Mouse (Mus musculus) lung, embryonic 16.5 days (tissue): ENCODE results near the gene Galk2. TPM values are rescaled to one million over a fixed set of nuclear protein-coding genes. Genes with fewer than 3 reads are reported as not detected.

Experiments
- ATAC-seq: fragments of 200-750 bp; cut with Nextera tagmentation; 2 replicates; pipeline ENCODE4 v1.8.0; 2017; ENCODE audit warnings: low read depth, mild to moderate bottlenecking, moderate library complexity
- H3K27ac ChIP-seq: fragments of 300-500 bp; sonication (generic); 2 replicates; pipeline ENCODE4 v1.5.1; 2014; ENCODE audit warnings: mild to moderate bottlenecking, control low read depth, low read length
- H3K27me3 ChIP-seq: fragments of 300-500 bp; sonication (generic); 2 replicates; pipeline ENCODE4 v1.6.1; 2014; ENCODE audit warnings: low read depth, low read length, mixed read lengths; ENCODE audit not compliant: control insufficient read depth, insufficient read depth
- H3K36me3 ChIP-seq: fragments of 300-500 bp; sonication (generic); 2 replicates; pipeline ENCODE4 v1.6.1; 2014; ENCODE audit warnings: low read length; ENCODE audit not compliant: control insufficient read depth, insufficient read depth
- H3K4me1 ChIP-seq: fragments of 300-500 bp; sonication (generic); replicated peaks from 2 replicates; pipeline ENCODE4 v1.6.1; 2014; ENCODE audit warnings: low read length, mixed read lengths; ENCODE audit not compliant: control insufficient read depth, insufficient read depth
- H3K4me2 ChIP-seq: fragments of 300-500 bp; sonication (generic); 2 replicates; pipeline ENCODE4 v1.6.1; 2014; ENCODE audit warnings: low read depth, low read length, control low read depth
- H3K4me3 ChIP-seq: fragments of 300-500 bp; sonication (generic); 2 replicates; pipeline ENCODE4 v1.5.1; 2014; ENCODE audit warnings: mild to moderate bottlenecking, low read length, control low read depth
- H3K9ac ChIP-seq: fragments of 300-500 bp; sonication (generic); 2 replicates; pipeline ENCODE4 v1.6.1; 2014; ENCODE audit warnings: low read length, control low read depth
- H3K9me3 ChIP-seq: fragments of 300-500 bp; sonication (generic); 2 replicates; pipeline ENCODE4 v1.6.1; 2016; ENCODE audit warnings: low read length; ENCODE audit not compliant: control insufficient read depth
- WGBS: fragments of 180-500 bp; shearing (Covaris S2); extraction: QIAGEN DNeasy Blood & Tissue Kit; methylation state at CpG from one replicate; pipeline ENCODE4 v1.1.7; 2014; 5-methylcytosine and 5-hydroxymethylcytosine counted together
- polyA plus RNA-seq: library from polyadenylated mRNA; unstranded; fragments of >200 nt; fragmentation: Nextera tagmentation; extraction: Ambion mirVana; gene quantifications from 2 replicates; pipeline ENCODE4 v1.2.1, GENCODE M21; 2015

Gene Galk2
- 39.3 and 40.7 TPM in 2 replicates for polyA plus RNA-seq

DNA sequence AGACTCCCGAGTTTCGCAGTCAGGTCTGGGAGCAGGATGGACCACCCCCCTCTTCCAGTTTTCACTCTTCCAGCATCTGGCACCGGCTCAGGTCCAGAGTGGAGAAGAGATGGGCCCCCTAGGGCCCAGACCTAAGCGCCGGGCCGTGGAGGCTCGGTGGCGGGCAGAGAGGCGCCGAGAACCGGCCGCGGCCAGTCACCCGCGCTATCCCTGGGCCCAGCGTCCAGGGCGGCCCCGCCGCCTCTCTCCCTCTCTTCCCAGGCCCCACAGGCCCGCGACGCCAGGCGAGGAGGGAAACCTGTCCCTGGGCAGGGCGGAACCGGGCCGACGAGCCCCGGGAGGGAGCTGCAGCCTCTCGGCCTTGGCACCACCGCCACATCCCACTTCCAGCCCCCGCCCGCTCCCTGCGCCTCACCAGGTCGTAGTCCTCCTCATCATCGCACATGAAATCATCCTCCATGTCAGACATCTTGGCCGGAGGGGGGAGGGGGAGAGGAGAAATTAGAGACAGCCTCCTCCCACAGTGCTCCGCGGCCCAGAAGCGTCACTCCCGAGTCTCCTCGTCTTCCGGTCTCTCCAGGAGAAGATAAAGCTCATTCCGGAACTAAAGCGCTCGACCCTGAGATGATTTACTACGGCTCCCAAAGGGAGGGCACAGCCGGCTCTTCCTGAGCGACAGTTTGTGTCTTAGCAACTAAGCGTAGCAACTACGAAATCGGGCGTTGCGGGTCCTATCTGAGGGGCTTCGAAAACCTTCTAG lies at the start of gene Galk2, which contains the start of gene Cops2:
Gene Galk2 (plus strand): TSS at position 589 of the 760 bp plus-strand sequence.
Gene Cops2 (minus strand): TSS at position 619 of the 760 bp plus-strand sequence.
- peak; percentile 100 for ATAC-seq
- Histone ChIP-seq H3K27ac (peak within 1 kb of the TSS; percentile 85), H3K27me3 (no peaks in the 10 kb centered on the region), H3K36me3 (no peaks in the 10 kb centered on the region), H3K4me3 (peak within 1 kb of the TSS; percentile 100), H3K4me2 (peak within 1 kb of the TSS; percentile 75), H3K9me3 (no peaks in the 10 kb centered on the region), H3K9ac (peak within 1 kb of the TSS; percentile 99), H3K4me1 (peaks cover 2% of the 10 kb centered on the region)
- WGBS: under 1% methylated on average over 40 of the region's 54 CpGs

DNA sequence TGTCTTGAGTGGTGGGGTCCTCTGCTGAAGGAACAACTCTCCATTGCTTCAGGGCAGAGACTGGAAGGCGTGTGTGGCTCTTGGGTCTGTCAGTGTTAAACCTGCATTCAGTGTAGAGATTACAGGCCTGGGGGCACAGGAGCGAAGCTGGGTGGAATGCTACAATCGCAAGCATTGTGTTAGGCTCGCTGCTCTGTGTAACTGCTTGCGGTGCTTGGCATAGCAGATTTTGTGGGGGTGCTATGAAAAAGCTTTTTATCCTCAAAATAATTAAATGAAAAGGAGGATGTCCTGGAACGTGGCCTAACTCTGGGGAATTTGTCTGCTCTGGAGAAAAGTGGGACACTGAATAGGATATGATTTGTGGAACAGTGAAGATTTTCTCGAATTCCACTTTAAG lies 49.4 kb upstream of the Galk2 start:
- Histone ChIP-seq H3K4me2 (no peak overlapping the region), H3K36me3 (no peaks in the 10 kb centered on the region), H3K27ac (no peak overlapping the region), H3K4me3 (no peak overlapping the region), H3K9me3 (no peaks in the 10 kb centered on the region), H3K27me3 (no peaks in the 10 kb centered on the region), H3K4me1 (no peaks in the 10 kb centered on the region), H3K9ac (no peak overlapping the region)
- whole genome bisulfite sequencing: 77% methylated on average over 7 of the region's 7 CpGs
- ATAC-seq: no peak

DNA sequence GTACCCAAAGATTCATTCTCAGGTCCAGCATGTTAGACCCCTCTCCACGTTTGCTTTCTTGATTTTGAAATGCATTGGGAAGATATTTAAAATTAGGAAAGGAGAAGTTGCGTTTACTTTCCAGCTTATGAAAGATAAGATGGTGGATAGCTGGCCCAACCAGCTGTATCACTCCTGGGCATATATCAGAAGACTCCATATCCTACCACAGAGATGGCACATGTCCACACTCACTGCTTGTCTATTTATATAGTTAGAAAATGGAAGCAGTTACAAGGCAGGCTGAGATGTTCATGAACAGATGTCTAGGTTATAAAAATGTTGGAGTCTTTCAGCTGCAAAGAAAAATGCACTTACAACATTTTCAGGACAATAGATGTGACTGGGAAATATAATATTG lies 47.6 kb upstream of the Galk2 start:
- no peak overlapping the region for H3K27ac ChIP-seq
- H3K4me1 ChIP-seq: no peaks in the 10 kb centered on the region
- WGBS: 67% methylated on average over 2 of the region's 2 CpGs
- H3K9me3 ChIP-seq: no peaks in the 10 kb centered on the region
- H3K27me3 ChIP-seq: no peaks in the 10 kb centered on the region
- no peak overlapping the region for H3K4me2 ChIP-seq
- no peaks in the 10 kb centered on the region for H3K36me3 ChIP-seq
- H3K4me3 ChIP-seq: no peak overlapping the region
- ATAC-seq: no peak
- H3K9ac ChIP-seq: no peak overlapping the region

DNA sequence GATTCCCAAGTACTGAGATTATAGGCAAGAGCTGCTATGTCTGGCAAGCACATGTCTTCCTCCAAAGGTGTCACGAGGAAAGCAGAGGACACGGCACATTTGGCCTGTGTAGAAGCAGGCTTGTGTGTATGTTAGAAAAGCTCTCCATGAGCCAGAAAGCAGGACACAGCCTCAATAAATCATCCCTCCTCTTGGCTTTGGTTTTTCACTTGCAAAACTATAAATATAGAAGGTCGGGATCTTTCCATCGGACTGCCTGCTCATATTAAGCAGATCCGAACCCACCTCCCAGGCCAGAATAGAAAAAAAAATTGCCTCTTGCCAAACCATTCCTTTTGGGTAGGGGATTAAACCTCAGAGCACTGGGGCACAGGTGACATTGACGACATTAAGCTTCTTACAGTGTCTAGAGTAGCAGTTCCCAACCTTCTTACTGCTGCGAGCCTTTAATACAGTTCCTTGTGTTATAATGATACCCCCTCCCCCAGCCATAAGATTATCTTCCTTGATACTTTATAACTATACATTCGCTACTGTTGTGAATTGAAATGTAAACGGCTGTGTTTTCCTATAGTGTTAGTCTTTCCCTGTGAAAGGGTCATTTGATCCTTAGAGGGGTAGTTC lies 44.8 kb upstream of the Galk2 start:
- ATAC-seq: no peak
- Histone ChIP-seq H3K27ac (no peak overlapping the region), H3K4me3 (no peak overlapping the region), H3K4me1 (no peaks in the 10 kb centered on the region), H3K4me2 (no peak overlapping the region), H3K36me3 (no peaks in the 10 kb centered on the region), H3K9ac (no peak overlapping the region), H3K9me3 (no peaks in the 10 kb centered on the region), H3K27me3 (no peaks in the 10 kb centered on the region)
- 51% methylated on average over 9 of the region's 9 CpGs for WGBS

DNA sequence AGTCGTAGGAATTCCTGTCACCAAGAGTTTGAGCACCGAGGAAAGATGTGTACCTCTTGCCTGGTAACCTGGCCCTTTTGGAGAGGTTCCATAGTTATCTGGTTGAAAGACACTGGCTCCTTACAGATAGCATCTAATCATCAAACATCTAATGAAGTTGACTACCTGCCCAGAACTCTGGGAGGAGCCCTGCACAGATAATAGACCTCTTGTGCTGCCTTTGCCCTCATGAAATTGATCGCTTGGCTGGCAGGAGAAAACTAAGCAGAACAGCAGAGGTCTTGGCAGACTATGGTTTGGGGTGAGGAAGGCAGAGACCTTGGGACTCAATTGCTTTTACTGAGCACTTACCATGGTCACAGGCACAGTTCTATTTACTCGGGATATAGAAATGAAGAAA lies 38.5 kb upstream of the Galk2 start:
- H3K4me2 ChIP-seq: no peak overlapping the region
- H3K36me3 ChIP-seq: no peaks in the 10 kb centered on the region
- H3K4me1 ChIP-seq: no peaks in the 10 kb centered on the region
- ATAC-seq: no peak
- no peak overlapping the region for H3K27ac ChIP-seq
- H3K9me3 ChIP-seq: no peaks in the 10 kb centered on the region
- WGBS: 72% methylated on average over 4 of the region's 4 CpGs
- H3K27me3 ChIP-seq: no peaks in the 10 kb centered on the region
- no peak overlapping the region for H3K9ac ChIP-seq
- H3K4me3 ChIP-seq: no peak overlapping the region

DNA sequence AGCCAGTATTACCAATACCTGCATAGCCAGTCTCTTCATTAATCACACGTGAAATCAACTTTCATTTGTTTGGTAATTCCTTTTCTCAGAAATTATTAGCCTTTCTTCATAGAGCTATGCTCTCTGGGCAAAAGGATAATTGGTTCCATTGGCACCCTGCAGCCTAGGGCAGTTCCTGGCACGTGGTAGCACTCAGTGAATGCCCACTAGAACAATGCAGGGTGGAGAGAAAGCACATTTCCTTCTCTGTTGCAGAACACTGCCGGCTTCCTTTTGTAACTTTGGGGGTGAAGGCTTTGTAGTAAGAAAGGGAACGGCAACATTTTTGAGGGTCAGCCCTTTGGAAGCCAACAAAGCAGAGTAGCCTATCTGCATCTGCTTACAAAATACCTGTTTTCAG lies 32.7 kb upstream of the Galk2 start:
- no peak overlapping the region for H3K27ac ChIP-seq
- peaks cover 8% of the 10 kb centered on the region; the same call in 1 of the 2 replicates for H3K36me3 ChIP-seq
- no peak for ATAC-seq
- 77% methylated on average over 4 of the region's 4 CpGs for WGBS
- no peaks in the 10 kb centered on the region for H3K27me3 ChIP-seq
- H3K4me3 ChIP-seq: no peak overlapping the region
- H3K4me2 ChIP-seq: no peak overlapping the region
- no peak overlapping the region for H3K9ac ChIP-seq
- H3K4me1 ChIP-seq: no peaks in the 10 kb centered on the region
- H3K9me3 ChIP-seq: no peaks in the 10 kb centered on the region

DNA sequence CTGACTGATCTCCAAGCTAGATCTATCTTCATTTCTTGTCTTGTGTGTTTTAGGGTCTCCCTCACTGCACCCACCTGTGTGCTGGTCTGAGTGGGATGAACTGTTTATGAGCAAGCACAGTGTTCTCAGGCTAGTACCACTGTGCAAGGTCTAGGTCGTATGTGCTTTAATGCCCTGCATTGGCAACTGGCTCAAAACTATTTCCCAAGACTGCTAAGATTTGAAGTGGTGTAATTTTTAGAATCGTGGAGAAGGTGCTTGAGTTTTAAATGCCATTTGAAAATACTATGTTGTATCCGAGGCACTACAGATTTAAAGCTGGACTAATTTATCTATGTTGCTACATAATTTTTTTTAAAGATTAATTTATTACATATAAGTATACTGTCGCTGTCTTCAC lies 31.0 kb upstream of the Galk2 start:
- Histone ChIP-seq H3K9ac (no peak overlapping the region), H3K9me3 (no peaks in the 10 kb centered on the region), H3K4me1 (no peaks in the 10 kb centered on the region), H3K27me3 (no peaks in the 10 kb centered on the region), H3K4me3 (no peak overlapping the region), H3K4me2 (no peak overlapping the region), H3K36me3 (peaks cover 20% of the 10 kb centered on the region), H3K27ac (no peak overlapping the region)
- ATAC-seq: no peak
- 83% methylated on average over 4 of the region's 4 CpGs for WGBS

DNA sequence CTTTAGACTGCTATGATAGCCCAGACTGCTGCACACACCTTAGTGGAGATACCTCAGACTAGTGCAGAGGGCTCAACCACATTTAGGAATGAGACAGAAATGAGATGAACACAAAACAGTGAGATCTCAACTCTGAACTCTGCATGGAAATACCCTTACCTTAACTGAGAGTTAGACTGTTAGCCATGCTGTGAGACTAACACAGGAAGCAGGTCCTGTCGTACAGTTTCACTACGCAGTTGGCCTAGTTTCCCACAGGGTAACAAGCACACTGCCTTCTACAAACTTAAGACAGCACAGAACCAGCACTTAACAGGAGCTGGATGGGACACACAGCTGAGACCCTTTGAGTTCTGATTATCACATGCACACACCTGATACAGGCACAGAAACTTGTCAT lies 29.0 kb upstream of the Galk2 start:
- Histone ChIP-seq H3K4me3 (no peak overlapping the region), H3K4me2 (no peak overlapping the region), H3K9me3 (no peaks in the 10 kb centered on the region), H3K27me3 (no peaks in the 10 kb centered on the region), H3K27ac (no peak overlapping the region), H3K9ac (no peak overlapping the region), H3K36me3 (peaks cover 29% of the 10 kb centered on the region), H3K4me1 (no peaks in the 10 kb centered on the region)
- no peak for ATAC-seq
- 89% methylated on average over 2 of the region's 2 CpGs for WGBS

DNA sequence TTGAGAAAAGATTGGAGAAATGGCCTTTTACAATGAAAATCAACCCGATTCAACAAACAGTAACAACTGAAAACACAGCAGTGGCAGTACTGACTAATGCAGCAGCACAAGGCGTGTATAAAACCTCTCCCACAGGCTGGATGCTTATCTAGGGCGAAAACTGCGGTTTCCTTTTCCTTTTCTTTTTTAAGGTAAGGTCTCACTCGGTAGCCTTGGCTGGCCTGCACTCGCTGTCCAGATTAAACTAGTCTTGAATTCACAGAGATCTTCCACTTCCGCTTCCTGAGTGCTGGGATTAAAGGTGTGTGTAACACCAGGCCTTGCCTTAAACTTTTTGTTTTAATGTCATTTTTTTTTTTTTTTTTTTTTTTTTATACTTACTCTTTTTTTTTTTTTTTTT lies 20.8 kb upstream of the Galk2 start:
- no peak for ATAC-seq
- H3K36me3 ChIP-seq: peaks cover 34% of the 10 kb centered on the region

More for the DNA sequence above, 20.8 kb upstream of the Galk2 start:
- H3K27ac ChIP-seq: no peak overlapping the region
- H3K4me2 ChIP-seq: no peak overlapping the region
- no peak overlapping the region for H3K4me3 ChIP-seq
- no peaks in the 10 kb centered on the region for H3K9me3 ChIP-seq
- WGBS: 94% methylated on average over 7 of the region's 7 CpGs
- H3K4me1 ChIP-seq: no peaks in the 10 kb centered on the region
- no peaks in the 10 kb centered on the region for H3K27me3 ChIP-seq
- no peak overlapping the region for H3K9ac ChIP-seq
